Mouse (Mus musculus) telencephalon, adult 2 months (tissue): ENCODE results near the gene Mrps34.

Source experiments
- DNase-seq: peaks from one replicate; pipeline ENCODE4 v3.0.0-alpha.2; 2011; ENCODE audit warnings: low read depth, low spot score

Mrps34 gene

DNA sequence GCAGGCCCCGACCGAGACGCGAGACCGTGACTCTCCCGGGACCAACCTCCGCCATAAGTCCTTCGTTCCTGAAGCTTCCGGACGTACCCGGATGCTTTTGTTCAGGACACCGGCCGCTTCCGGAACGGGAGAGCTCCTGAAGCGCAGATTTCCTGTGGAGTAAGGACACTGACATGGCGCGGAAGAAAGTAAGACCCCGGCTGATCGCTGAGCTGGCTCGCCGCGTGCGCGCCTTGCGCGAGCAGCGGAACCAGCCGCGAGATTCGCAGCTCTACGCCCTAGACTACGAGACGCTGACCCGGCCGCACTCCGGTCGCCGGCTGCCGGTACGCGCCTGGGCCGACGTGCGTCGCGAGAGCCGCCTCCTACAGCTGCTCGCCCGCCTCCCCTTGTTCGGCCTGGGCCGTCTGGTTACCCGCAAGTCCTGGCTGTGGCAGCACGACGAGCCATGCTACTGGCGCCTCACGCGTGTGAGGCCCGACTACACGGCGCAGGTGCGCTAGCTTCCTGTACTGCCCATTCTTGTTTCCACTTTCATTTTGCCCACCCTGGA is at the start of gene Mrps34, which contains the start of gene Eme2:
TSS of gene Mrps34 (plus strand) at position 122 of the 553 bp plus-strand sequence.
TSS of gene Eme2 (minus strand) at position 93 of the 553 bp plus-strand sequence.
- DNase-seq, result peak; percentile 93

DNA sequence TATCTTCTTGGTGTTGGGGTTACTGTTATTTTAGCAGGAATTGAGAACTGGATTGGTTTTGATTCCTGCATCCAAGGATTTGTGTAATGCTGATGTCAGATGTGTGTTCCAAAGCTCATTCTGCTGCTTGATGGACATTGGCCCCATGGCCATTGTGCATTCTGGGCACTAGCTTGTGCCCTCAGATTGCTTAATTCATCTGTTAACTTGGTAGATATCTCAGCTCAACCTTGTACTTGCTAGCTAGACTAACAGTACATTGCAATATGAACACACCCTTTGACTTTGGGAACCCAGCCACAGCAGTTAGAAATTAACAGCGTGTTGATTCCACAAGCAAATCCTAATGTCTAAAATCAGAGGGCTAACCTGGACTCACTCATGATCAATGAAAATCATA is 47.5 kb upstream of the Mrps34 start:
- no peak for DNase-seq

- DNase-seq, result no peak
Observed at GRCm38 (mm10) chr17:24848600-24849031, 46.3 kb upstream of the Mrps34 start.

DNA sequence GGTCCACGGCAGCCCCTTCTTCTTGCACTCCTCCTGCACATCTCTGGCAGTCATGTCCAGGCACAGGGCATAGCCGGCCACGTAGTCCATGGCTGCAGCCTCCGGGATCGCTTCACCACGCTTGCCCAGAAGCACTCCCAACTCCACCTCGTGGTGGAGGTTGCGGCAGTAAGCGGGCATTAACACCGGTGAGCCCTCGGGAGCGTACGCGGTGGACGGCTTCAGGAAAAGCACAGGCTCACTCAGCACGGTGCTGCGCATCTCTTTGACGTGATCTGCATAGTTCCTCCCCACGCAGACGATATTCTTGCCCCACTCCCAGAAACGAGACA is 45.2 kb upstream of the Mrps34 start:
- no peak for DNase-seq

- peak; percentile 99 for DNase-seq
Observed at GRCm38 (mm10) chr17:24850065-24850772, 44.7 kb upstream of the Mrps34 start, which contains the start of gene Fahd1. Gene Fahd1 (minus strand): TSS chr17:24850364.

DNA sequence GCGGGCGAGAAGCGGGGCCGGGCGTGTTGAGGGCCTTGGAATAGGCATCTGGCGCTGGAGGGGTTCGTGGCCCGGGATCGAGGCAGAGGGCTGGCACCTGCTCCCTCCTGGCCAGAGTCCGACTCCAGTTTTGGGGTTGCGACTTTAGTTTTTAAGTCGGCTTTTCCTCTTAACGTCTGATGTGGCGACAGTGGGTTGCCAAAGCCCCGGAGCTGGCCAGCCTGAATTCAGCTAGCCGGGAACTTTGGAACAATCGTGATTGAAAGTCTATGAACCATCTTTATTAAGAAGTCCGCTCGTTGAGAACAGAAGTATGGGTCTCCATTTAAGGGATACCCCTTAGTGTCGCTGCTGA is 44.2 kb upstream of the Mrps34 start:
- DNase-seq, result no peak

DNA sequence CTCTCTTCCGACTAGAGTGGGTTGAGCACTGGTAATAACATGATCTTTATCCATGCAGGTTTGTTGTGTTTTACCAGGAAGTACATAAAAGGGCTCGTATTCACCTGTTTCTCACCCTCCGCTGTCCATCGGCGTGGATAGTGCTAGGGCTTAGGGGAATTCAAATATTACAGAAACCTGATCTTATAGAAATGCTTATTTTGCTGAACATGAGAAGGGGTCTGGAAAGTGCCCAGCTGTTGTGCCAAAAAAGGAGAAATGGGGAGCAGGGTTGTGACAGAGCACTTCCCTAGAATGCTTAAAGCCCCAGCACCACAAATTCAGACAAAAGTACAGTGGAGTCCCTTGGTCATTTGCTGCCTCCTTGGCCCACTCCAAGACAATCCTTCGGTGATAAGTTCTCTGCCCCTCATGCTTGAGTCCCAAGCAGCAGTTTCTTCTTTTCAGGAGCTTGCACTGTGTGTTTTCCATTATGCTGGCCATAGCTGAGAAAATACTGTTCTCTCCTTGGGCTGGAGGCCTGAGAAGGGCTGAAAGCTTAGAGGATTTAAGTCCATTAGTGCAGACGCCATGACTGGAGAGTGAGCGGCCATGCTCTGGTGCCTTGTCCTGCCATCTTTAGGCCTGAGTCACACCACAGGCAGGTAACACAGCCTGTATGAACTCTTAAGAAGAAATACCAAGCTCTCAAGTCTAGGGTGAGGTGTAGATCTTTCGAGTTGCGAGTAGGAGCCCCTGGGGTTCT is 43.4 kb upstream of the Mrps34 start:
- no peak for DNase-seq

GRCm38 (mm10) chr17:24855838-24856464 is 39.0 kb upstream of the Mrps34 start:
- no peak for DNase-seq

DNA sequence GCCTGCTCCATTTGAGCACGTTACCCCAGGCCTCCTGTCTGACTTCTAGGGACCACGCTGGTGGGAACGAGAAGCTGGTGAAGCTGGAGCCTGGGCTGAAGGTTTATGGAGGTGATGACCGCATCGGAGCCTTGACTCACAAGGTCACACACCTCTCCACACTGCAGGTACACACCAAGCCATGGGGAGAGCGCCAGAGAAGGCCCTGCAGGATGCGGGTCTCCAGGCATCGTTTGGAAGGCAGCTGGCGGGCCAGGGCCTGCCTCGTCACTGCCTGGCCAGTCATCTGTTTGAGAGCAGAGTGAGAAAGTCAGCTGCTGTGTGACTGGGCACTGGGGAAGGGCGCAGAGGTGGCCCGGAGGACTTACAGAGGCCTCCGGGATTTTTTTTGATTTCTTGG is 38.3 kb upstream of the Mrps34 start:
- DNase-seq, result no peak

DNA sequence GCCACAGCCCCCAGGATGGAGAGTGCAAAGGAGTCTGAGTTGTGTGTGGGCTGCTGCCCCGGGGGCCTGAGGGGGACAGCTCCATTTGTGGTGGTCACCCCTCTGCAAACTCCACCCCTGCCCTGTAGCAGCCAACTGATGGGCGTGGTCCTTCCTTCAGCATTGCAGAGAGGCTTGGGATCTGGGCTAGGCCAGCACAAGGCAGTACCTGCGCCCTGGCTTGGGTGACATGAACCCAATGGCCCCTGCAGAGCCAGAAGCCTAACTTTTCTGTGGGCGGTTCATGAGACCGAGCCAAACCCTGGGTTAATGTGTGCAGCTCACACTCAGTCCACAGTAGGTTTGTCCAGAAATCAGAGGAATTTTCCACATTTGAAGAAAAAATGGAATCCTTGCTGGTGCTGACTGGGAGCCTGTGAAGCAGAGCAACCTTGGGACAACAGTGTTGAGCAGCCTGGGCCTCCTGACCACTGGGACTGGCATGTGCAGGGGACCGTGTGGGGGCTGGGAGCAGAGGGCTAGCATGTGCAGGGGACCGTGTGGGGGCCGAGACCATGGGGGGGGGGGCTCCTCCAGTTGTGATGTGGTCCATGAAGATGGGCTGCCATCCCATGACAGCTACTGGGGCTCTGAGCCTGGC is 37.0 kb upstream of the Mrps34 start:
- no peak for DNase-seq

DNA sequence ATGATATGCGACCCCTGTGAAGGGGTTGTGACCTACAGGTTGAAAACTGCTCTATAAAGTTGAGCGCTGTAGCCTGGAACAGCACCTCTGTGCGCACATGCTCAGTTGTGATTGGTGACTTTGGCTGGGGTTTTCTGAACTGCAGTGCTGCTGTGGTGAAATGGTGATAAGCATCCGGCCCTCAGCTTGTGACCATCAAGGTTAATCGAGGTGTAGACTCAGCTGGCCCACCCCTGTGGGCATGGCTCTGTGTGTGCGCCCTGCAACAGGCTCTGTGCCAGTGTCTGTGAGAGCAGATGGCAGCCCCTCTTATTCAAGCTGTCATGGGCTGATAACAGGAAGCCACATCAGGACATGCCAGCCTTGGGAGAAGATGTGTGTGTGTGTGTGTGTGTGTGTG is 35.9 kb upstream of the Mrps34 start:
- no peak for DNase-seq

GRCm38 (mm10) chr17:24860076-24860475 is 34.8 kb upstream of the Mrps34 start:
- no peak for DNase-seq

GRCm38 (mm10) chr17:24861785-24862184 is 33.1 kb upstream of the Mrps34 start:
- no peak for DNase-seq

DNA sequence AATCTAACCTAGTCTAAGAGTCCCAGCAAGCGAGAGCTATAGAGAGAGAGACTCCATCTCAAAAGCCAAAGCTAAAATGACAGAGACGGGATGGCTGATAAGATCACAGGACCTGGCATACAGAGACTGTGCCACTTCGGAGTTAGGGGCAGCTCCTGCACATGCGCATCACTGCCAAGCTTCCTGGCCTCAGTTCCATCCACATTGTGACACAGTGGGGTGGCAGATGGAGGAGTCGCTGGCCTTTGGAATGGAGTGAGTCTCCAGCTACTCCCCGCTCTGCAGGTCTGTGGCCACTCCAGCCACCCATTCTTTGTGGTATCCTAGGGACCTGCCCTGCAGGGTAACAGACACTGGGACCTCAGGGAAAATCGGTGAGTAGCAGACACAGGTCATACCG is 29.1 kb upstream of the Mrps34 start, which contains the start of gene Igfals:
TSS of gene Igfals (plus strand) at position 222 of the 400 bp plus-strand sequence.
- no peak for DNase-seq

DNA sequence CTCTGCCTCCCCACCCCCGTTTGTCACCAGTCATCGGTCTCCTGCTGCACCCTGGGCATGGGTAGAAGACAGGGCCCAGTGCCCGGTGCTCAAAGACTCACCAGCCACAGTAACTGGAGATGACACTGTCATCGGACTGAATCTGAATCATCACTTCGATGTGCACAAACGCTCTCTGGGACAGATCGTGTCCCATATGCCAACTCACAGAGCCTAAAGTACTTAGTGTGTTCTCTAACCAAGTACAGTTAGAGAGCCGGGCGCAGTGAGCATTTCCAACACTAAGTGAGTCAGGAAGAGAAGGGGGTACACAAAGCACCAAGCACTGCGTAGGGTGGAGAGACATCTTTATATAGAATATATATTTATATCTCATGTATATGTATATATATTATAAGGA is 27.0 kb upstream of the Mrps34 start:
- DNase-seq, result peak; percentile 63

DNA sequence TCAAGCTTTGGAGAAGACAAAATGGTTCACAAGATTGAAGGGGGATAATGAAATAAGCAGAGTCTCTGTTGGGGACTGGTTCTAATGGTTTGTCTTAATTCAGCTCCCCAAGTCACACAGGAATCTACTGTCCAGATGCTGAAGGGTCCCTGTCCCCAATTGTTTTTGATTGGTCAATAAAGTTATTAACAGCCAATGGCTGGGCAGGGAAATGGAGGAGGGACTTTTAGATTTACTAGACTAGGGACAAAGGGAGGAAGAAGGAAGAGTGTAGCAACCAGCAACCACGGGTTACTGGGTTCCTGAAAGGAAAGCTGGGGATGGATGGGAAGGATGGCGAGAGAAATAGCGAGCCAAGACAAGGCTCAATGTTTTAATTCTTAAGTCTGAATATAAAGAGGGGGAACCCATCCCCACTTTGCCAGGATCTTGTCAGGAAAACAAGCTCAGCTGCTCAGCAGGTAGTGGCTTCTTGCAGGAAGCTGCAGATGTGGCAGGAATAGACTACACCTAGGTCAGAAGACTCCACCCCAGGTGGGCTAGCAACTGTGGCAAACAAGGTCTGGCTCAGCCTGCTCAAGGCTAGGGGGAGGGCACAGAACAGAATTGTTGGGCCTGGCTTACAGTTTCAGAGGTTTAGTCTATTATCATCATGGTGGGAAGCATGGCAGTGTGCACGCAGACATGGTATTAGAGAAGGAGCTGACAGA is 21.1 kb upstream of the Mrps34 start:
- no peak for DNase-seq

DNA sequence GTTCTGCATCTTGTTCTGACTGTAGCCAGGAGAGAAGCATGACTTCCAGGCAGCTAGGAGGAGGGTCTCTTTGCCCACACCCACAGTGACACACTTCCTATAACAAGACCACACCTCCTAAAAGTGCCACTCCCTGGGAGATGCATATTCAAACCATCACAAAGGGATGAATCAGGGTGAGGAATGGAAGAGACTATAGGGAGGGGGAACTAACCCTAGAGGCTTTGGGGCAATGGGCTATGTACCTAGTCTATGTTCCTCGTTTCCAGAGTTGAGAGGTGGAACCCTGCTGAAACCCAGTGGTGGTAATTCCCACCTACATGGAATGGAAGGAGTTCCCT is 20.5 kb upstream of the Mrps34 start:
- no peak for DNase-seq

- no peak for DNase-seq
Observed at GRCm38 (mm10) chr17:24874989-24875388, 19.9 kb upstream of the Mrps34 start.

DNA sequence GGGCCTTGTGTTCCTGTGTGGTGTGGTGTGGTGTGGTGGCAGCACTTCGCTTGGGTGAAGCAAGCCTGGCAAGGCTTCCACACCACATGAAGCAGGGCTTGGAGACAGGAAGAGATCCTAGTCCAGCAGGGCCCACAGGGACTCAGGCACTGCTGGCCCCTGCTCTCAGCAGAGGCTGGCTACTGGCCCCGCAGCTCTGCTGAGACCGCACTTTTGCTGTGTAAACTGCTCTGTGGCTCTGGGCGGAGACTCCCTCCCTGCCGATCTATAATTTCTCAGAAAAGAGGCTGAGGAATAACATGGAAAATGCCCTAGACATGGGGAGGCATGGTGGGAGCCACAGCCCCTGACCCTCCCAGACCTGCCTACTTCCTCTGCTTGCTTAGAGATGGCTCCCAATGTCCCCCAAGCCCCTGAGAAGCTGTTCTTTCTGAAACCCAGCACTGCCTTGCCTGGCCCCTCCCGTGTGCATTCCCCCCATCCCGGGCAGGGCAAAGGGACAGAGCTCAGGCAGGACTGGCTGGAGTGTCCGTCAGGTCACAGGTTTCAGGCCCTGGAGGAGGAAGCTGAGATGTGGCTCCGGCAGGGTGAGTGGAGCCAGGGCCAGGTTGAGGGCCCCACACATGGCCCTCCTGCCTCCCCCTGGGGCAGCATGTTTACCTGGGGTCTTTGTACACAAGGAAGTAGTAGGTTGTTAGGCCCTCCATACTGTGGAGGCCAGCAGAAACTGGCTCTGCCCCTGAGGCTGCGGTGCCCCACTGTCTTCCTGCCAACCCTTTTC is 17.4 kb upstream of the Mrps34 start:
- DNase-seq, result no peak

DNA sequence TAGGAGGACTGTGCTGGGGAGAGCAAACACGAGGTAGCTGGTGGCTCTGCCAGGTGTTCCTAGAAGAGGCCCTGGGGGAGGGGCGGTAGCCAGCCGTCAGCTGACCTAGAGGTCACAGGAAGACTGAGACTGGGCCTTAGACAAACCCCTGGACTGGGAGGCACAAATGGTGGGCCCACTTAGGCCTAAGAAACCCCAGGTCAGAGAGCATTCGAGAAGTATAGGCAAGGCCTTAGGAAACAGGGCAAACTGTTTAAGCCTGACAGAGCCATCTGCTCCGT is 16.9 kb upstream of the Mrps34 start:
- DNase-seq, result no peak

DNA sequence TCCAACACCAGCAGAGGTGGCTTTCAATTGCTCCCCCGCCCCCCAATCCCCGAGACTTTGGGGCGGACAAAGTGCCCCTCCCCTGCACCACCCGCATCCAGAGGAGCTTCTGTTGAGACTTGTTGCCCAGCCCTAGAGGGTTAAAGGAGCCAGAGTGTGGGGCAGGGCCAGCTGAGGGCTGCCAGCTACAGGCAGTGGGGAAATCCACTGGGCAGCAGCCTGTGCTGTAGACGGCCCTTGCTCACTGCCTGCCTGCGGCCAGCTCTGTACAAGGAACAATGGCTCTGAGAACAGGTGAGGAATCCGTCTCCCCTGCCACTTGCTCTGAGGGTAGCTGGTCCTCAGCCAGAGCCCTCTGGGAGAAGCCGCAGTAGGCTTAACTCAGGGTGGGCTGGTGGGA is 16.4 kb upstream of the Mrps34 start:
- no peak for DNase-seq
